Mouse (Mus musculus) left cerebral cortex, postnatal 14 days (tissue): Measurements from ENCODE around the gene H2-Aa. TPM values are rescaled to one million over a fixed set of nuclear protein-coding genes. Genes with fewer than 3 reads are reported as not detected.

Experiments used
- DNase-seq, 2 experiments: peaks; one replicate each; pipeline ENCODE4 v3.0.0; 2021 to 2022; ENCODE audit warnings: low spot score in 2 of 2, mixed read lengths in 1 of 2
- intact Hi-C: fragments of 180-260 bp; cut with DNase I; formaldehyde crosslinking; loops from one replicate; pipeline ENCODE4 v1.15.1; 2025
- total RNA-seq, 2 experiments: library from RNA; stranded (reverse); gene quantifications; 2 replicates each; pipeline ENCODE4 v1.2.3; 2021

The H2-Aa gene
- total RNA-seq, 2 experiments from 2014 or later: 1.6 to 1.7 TPM

DNA sequence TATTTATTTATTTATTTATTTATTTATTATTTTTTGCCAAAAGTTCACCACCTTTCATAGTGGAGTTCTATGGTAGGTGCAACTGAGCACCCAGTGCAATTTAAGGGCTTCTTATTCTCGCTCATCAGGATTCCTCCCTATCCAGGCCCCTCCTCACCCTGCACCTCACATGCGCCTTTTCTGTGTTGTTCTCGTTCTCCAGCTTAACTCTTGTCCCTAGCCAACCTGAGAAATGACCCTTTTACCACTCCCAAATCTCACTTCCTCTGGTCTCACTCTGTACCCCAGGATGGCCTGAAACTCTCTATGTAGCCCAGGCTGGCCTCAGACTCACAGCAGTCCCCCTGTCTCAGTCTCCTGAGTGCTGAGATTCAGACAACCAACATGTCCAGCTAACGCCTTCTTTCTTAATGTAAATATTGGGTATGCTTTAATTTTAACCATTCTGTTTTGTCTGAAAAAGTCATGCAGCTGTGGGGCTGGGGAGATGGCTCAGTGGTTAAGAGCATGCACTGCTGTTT is 14.1 kb upstream of the H2-Aa start:
- intact Hi-C loops: no loop called here
- no peak for DNase-seq

DNA sequence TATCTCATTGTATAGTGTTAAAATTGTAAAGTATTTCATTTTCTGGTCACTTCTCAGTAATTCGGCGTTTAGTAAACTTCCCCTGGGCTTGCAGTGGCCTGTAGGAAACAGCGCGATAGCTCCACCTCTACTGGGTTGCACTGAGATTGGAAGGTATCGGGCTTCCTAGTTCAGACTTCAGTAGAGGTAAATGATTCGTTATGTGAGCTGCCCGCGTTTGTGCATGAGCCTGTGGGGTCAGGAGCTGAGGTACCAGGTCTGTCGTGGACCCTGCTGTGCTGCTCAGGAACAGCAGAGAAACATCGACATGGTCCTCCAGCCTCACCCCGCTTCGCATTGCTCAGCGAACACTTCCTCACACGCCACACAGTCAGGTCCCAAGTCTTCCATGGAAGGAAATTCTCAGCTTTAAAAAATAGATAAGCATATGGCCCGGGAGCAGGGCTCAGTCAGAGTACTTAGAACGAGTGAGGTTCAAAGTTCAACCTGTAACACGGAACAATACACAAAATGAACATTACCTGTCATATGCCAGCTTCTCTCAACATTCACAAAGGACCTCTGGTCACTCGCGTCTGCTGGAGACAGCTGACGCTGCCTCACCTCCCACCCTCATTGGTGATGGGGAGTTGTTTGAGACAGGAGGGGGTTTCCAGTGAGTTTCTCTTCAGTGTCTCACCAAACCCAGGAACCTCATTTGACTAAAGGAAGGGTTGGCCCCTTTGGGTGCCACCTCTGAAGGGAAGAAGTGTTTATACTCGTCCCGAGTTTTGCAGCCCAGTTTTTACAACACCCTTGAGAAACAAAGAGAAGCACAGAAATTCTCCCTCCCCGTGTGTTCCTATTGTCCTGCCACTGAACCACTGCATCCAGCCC is 13.3 kb upstream of the H2-Aa start:
- intact Hi-C loops: no loop called here
- DNase-seq: no peak

DNA sequence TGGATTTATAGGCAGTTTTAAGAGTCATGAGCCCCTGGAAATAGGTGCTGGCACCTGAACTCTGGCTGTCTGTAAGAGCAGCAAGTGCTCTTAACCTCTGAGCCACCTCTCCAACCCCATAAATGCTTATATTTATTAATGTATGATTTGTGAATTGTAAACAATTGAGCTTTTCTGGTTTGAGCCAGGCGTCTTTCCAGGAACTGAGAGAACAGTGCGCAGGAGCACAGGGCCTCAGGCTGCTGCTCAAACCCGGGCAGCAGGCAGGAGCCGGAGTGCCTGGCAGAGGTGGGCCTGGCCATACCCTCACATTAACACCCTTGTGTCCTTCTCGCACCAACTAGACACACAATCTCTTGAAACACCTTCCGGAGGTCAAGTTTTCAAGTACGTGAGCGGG is 12.4 kb upstream of the H2-Aa start:
- no peak for DNase-seq
- intact Hi-C loops: no loop called here

GRCm38 (mm10) chr17:34299356-34299755 is 11.7 kb upstream of the H2-Aa start:
- DNase-seq: no peak
- intact Hi-C loops: no loop called here

DNA sequence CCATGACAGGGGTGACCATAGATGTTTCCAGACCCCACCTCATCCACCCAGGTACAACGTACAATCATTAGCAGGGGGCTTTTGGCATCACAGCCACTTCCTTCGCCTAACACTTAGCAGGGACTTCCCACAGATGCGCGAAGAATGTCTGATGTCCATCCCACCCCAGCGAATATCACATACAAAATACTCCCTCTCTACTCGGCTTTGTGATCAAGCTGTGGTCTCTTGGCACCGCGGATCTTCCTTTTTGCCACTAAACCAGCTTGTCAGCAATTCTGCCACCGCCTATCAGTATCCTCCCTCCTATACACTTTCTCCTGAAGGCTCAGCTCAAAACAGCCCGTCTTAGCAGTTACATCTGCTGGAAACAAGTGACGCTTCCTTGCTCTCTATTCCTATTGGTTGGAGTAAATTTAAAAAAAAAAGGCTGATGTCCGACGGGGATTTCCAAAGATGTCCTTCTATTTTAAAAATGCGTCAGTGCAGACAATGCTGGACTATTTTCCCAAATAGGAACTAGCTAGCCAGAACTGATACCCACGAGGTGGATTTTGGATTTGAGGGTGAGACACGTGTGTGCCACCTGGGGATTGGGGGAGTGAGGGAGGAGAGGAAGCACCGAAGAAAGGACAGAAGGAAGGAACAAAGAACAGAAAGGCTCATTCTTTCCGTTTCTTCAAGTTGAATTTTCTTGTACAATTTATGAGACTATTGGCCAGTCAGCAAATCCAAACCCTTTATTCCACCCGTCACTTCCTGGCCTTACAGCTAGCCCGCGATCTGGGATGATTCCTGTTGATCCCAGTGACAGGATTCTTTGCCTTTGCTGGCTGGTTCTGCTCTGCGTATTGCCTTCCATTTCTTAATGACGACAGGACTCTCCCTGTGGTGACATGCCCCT is 8.5 kb upstream of the H2-Aa start:
- DNase-seq: peak; percentile 75 to 89

GRCm38 (mm10) chr17:34295307-34295706 is 7.7 kb upstream of the H2-Aa start:
- no peak for DNase-seq
- intact Hi-C loops: no loop called here

More for the DNA sequence above, 8.5 kb upstream of the H2-Aa start:
- intact Hi-C loops: no loop called here

DNA sequence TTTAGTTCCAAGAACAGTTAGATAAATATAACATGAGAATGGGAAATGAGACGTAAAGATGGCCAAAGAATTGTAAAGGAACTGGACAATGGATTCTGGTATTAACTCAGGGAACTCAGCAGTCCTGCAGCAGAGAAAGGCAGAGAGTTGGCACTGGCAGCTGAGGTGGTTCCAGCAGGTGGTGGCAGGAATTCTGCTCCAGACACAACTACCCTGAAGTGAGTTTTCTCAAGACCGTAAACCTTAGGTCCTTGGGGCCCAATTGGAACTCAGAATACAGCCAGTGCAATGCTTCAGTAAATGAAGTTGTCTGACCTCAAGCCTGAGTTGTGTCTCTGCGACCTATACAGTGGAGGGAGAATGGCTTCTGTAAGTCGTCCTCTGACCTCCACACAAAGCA is 6.6 kb upstream of the H2-Aa start:
- intact Hi-C loops: no loop called here
- no peak for DNase-seq

DNA sequence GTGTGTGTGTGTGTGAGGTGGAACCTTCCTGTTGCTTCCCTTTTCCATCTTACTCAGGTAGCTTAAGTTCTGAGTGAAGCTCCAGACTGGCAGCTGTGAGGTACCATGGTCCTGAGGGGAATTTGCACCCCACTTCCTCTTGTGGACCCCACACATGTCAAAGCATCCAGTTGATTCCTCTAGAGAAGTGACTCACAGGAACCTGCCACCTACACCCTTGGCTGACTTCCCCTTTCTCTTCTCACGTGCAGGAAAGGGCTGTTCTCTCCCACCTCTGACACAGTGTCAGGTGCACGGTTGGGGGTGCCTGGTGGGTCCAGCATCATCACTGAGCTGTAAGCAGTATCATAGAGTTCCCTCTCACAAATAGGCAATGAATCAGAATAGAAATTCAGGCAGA is 5.9 kb upstream of the H2-Aa start:
- intact Hi-C loops: no loop called here
- no peak for DNase-seq

GRCm38 (mm10) chr17:34292570-34292969 is 4.9 kb upstream of the H2-Aa start:
- intact Hi-C loops: no loop called here
- DNase-seq: no peak

- peak; percentile 87 to 89 for DNase-seq
- intact Hi-C loops: no loop called here
Measured at GRCm38 (mm10) chr17:34291609-34292008, 4.0 kb upstream of the H2-Aa start.

DNA sequence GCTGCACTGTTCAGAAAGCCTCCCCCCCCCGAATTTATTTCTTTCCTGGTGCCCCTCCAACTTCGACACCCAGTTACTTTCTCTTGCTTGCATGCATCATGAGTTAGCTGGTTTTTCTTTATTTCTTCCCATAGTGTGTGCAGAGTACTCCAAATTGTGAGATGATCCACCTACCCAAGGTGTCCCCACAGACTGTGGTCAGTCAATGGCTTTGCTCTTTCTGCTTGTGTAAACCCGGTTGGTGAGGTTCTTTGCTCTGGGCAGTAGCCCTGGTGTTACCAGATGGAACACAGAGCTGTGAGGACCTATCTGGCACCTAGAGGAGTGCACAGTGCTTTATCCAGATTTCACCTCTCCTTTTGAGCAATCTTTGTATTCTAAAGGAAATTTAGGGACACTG is 508 bp upstream of the H2-Aa start:
- intact Hi-C loops: no loop called here
- no peak for DNase-seq

GRCm38 (mm10) chr17:34286999-34287398 is 624 bp downstream of the H2-Aa start:
- intact Hi-C loops: no loop called here
- DNase-seq: no peak

DNA sequence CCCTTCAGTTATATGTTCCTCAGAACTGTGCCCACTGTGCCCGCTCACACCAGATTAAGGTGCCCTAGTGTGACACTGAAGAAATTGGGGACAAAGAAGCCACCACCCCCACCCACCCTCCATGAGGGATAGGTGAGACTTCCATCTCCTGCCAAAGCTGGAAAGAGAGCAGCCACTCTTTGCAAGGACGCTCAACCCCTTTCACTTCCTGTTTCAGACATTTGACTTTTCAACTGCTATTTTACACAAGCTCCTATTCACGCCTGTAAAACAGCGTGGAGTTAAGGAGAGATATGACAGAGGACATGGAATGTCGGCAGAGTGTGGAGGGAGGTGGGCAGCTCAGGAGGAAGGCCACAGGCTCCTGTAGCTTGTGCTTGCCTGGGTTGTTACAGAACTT is 1.1 kb downstream of the H2-Aa start:
- DNase-seq: no peak
- intact Hi-C loops: no loop called here

- intact Hi-C loops: no loop called here
- DNase-seq: no peak
Measured at GRCm38 (mm10) chr17:34285848-34286247, 1.8 kb downstream of the H2-Aa start.

DNA sequence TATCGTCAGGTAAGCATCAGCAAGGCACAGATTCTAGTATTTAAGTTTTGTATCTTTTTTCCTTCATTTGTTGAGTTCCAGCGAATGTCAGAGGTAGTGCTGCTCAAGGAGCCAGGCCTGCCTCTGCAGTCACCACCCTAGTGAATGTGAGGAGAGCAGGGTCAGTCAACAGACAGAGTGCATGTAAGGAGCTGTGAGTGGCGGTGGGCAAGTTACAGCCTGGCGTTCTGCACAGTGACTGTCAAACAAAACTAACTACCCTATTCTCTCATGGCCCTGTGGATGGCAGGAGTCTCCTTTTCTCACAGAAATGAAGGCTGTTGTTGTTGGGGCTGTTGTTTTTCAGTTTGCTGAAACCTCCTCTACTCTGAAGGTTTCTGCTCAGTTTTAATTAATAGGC is 2.3 kb downstream of the H2-Aa start:
- intact Hi-C loops: no loop called here
- no peak for DNase-seq

DNA sequence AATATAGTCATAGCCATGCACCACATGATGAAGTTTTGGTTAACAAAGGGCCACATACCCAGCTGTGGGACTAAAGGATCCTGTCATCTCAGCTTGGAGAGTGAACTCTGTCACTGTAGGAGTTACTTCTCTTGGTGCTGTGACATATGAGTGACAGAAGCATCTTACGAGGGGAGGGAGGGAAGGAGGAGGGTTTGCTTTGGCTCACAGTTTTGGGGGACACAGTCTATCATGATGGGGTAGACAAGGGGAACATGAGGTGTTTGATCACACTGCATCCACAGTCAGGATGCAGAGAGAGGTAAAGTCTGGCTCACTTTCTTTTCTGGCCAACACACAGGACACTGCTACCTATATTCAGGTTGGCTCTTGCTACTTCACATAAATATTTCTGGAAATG is 5.8 kb downstream of the H2-Aa start:
- no peak for DNase-seq
- intact Hi-C loops: no loop called here

DNA sequence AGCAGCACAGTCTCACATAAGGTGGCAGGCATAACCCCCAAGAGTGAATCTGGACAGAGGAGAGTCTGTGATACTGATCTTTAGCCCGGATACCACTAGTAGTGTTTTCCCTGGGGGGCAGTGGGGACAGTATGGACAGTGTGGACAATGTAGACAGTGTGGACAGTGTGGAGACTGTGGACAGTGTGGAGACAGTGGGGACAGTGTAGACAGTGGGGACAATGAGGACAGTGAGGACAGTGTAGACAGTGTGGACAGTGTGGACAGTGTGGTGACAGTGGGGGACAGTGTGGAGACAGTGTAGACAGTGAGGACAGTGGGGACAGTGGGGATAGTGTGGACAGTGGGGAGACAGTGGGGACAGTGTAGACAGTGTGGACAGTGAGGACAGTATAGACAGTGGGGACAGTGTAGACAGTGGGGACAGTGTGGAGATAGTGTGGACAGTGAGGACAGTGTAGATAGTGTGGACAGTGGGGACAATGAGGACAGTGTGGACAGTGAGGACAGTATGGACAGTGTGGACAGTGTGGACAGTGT is 7.1 kb downstream of the H2-Aa start:
- no peak for DNase-seq
- intact Hi-C loops: no loop called here

- DNase-seq: no peak
- intact Hi-C loops: no loop called here
Measured at GRCm38 (mm10) chr17:34272102-34272501, 15.5 kb downstream of the H2-Aa start.

DNA sequence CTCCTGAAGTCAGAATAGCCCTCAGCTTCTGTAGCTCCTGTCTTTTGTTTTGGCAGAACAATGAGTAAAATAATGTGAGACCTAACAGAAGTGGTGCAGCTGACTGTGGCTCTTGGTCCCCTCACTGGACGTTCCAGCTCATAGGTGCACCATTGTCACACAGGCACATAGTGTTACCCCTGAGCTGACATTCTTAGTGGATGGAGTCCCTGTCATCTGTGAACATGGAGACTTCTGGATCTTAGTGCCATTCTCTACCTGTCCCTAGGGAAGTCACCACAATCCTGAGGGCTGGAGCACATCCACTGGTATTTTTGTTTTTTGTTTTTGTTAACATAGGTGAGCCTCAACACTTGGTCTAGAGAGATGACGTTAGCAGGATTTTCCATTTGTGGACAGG is 16.7 kb downstream of the H2-Aa start:
- intact Hi-C loops: no loop called here
- no peak for DNase-seq

GRCm38 (mm10) chr17:34270230-34270629 is 17.4 kb downstream of the H2-Aa start:
- DNase-seq: no peak
- intact Hi-C loops: no loop called here
